Mouse (Mus musculus) CH12.LX (cell line): Measurements from ENCODE around the gene Hoxc8. TPM values are rescaled to one million over a fixed set of nuclear protein-coding genes. Genes with fewer than 3 reads are reported as not detected.

Experiments
- DNase-seq: peaks from one replicate; pipeline ENCODE4 v3.0.0-alpha.2; 2013; ENCODE audit errors: extremely low read depth
- H3K27ac ChIP-seq: 2 replicates; pipeline ENCODE4 v1.5.1; 2012; ENCODE audit warnings: low read depth, mild to moderate bottlenecking, control low read depth, moderate library complexity; ENCODE audit not compliant: insufficient read depth
- H3K27me3 ChIP-seq: replicated peaks from 2 replicates; pipeline ENCODE3; 2012; ENCODE audit warnings: inconsistent platforms
- H3K36me3 ChIP-seq, 2 experiments: replicated peaks in 1 of 2; 2 replicates each; pipeline versions ENCODE3 to v1.6.1; 2012; ENCODE audit warnings: inconsistent platforms in 1 of 2, low read length in 1 of 2, mild to moderate bottlenecking in 1 of 2, mixed read lengths in 1 of 2, moderate library complexity in 1 of 2; ENCODE audit not compliant: control insufficient read depth in 1 of 2, insufficient read depth in 1 of 2
- H3K4me1 ChIP-seq, 2 experiments: 2 replicates each; pipeline ENCODE4 v1.6.1; 2012; ENCODE audit warnings: inconsistent platforms in 1 of 2, moderate library complexity in 1 of 2; ENCODE audit not compliant: insufficient read depth in 2 of 2, control insufficient read depth in 1 of 2
- H3K4me2 ChIP-seq: 2 replicates; pipeline ENCODE4 v1.6.1; 2012; ENCODE audit warnings: low read depth, mild to moderate bottlenecking, control low read depth; ENCODE audit not compliant: poor library complexity, insufficient read depth, severe bottlenecking
- H3K4me3 ChIP-seq, 3 experiments: fragments of 150-350 bp in 1 of 3; sonication (generic) in 1 of 3; replicated peaks in 1 of 3; 2 replicates each; pipeline versions ENCODE3 to v1.5.1; 2011 to 2012; ENCODE audit warnings: low read depth in 2 of 3, low read length in 2 of 3, mild to moderate bottlenecking in 2 of 3, moderate library complexity in 2 of 3, control low read depth in 1 of 3, improper control_type of control experiment in 1 of 3, inconsistent platforms in 1 of 3, mixed read lengths in 1 of 3; ENCODE audit not compliant: poor library complexity in 1 of 3
- H3K79me2 ChIP-seq: replicated peaks from 2 replicates; pipeline ENCODE4 v1.6.1; 2012; ENCODE audit warnings: mild to moderate bottlenecking, moderate library complexity; ENCODE audit not compliant: control insufficient read depth, poor library complexity, insufficient read depth, severe bottlenecking; ENCODE audit errors: extremely low read depth
- H3K9ac ChIP-seq: 2 replicates; pipeline ENCODE4 v1.6.1; 2012; ENCODE audit warnings: low read depth, mild to moderate bottlenecking, control low read depth, moderate library complexity; ENCODE audit not compliant: insufficient read depth
- H3K9me3 ChIP-seq: replicated peaks from 2 replicates; pipeline ENCODE3; 2012; ENCODE audit warnings: low read length, inconsistent platforms, mixed read lengths
- BHLHE40 ChIP-seq: IDR thresholded peaks from 2 replicates; pipeline ENCODE4 v1.6.1; 2011; ENCODE audit warnings: mild to moderate bottlenecking, low read depth, low read length, improper control_type of control experiment
- CHD1 ChIP-seq: IDR thresholded peaks from 2 replicates; pipeline ENCODE4 v1.6.1; 2012; ENCODE audit warnings: low read depth, low read length, improper control_type of control experiment, inconsistent platforms
- EP300 ChIP-seq: IDR thresholded peaks from 2 replicates; pipeline ENCODE4 v1.6.1; 2011; ENCODE audit warnings: low read length, improper control_type of control experiment
- GABPA ChIP-seq: IDR thresholded peaks from 2 replicates; pipeline ENCODE4 v1.6.1; 2012; ENCODE audit warnings: low read depth, low read length, improper control_type of control experiment, inconsistent platforms; ENCODE audit not compliant: insufficient replicate concordance
- HCFC1 ChIP-seq: IDR thresholded peaks from 2 replicates; pipeline ENCODE4 v1.6.1; 2012; ENCODE audit warnings: low read depth, mild to moderate bottlenecking, inconsistent platforms, low read length, improper control_type of control experiment
- JUN ChIP-seq: IDR thresholded peaks from 2 replicates; pipeline ENCODE4 v1.6.1; 2011; ENCODE audit warnings: low read depth, mild to moderate bottlenecking, low read length, improper control_type of control experiment, moderate library complexity; ENCODE audit not compliant: insufficient read depth
- KAT2A ChIP-seq: IDR thresholded peaks from 2 replicates; pipeline ENCODE4 v1.6.1; 2012; ENCODE audit warnings: low read length, improper control_type of control experiment, inconsistent platforms; ENCODE audit not compliant: insufficient replicate concordance
- MAX ChIP-seq: IDR thresholded peaks from 2 replicates; pipeline ENCODE4 v1.6.1; 2011; ENCODE audit warnings: low read length, improper control_type of control experiment
- MEF2A ChIP-seq: IDR thresholded peaks from 2 replicates; pipeline ENCODE4 v1.6.1; 2014; ENCODE audit warnings: low read depth, mild to moderate bottlenecking, inconsistent platforms, low read length, improper control_type of control experiment, borderline replicate concordance
- POLR2A ChIP-seq: IDR thresholded peaks from 2 replicates; pipeline ENCODE4 v1.6.1; 2011; ENCODE audit warnings: low read depth, mild to moderate bottlenecking, improper control_type of control experiment, low read length
- RCOR1 ChIP-seq: conservative IDR thresholded peaks from 2 replicates; pipeline ENCODE4 v1.6.1; 2012; ENCODE audit warnings: low read depth, mild to moderate bottlenecking, inconsistent platforms, low read length, improper control_type of control experiment
- TBP ChIP-seq: conservative IDR thresholded peaks from 2 replicates; pipeline ENCODE4 v1.6.1; 2011; ENCODE audit warnings: low read depth, low read length, improper control_type of control experiment
- ZMIZ1 ChIP-seq: IDR thresholded peaks from 2 replicates; pipeline ENCODE4 v1.6.1; 2012; ENCODE audit warnings: low read depth, mild to moderate bottlenecking, inconsistent platforms, low read length, improper control_type of control experiment
- ZNF384 ChIP-seq: IDR thresholded peaks from 2 replicates; pipeline ENCODE4 v1.6.1; 2012; ENCODE audit warnings: low read depth, low read length, improper control_type of control experiment, inconsistent platforms
- dilution Hi-C: fragments of 300-500 bp; cut with MboI; formaldehyde crosslinking; loops from 2 replicates; pipeline ENCODE4 v1.14.3; 2020; ENCODE audit warnings: low sequenced_read_pairs; ENCODE audit not compliant: extremely low pct_unique_long_range_greater_than_20kb, extremely low pct_ligation_motif_present
- in situ Hi-C: fragments of 300-500 bp; cut with MboI; formaldehyde crosslinking; loops from 3 replicates; pipeline ENCODE4 v1.14.3; 2019; ENCODE audit warnings: low sequenced_read_pairs, low pct_ligation_motif_present, low pct_unique_long_range_greater_than_20kb, mixed read lengths
- polyA plus RNA-seq: library from polyadenylated mRNA; unstranded; fragments of >175 nt; gene quantifications from 2 replicates; pipeline ENCODE4 v1.2.1, GENCODE M21; 2012; ENCODE audit warnings: low read depth; ENCODE audit not compliant: insufficient read length
- total RNA-seq, 2 experiments: library from RNA; depleted of rRNA; stranded (reverse); fragments of 300-350 nt in 1 of 2; fragments of >200 nt in 1 of 2; gene quantifications; 2 replicates each; pipeline ENCODE4 v1.2.3; 2012 to 2014

Gene Hoxc8
- total and polyA plus RNA-seq, 3 experiments, result not detected

GRCm38 (mm10) chr15:102950877-102951276 is 39.5 kb upstream of the Hoxc8 start:
- Histone ChIP-seq H3K9me3 (peaks cover 2% of the 10 kb centered on the region), H3K4me3 (no peak overlapping the region), H3K79me2 (no peaks in the 10 kb centered on the region), H3K27me3 (peaks cover 96% of the 10 kb centered on the region), H3K27ac (no peak overlapping the region), H3K4me2 (no peak overlapping the region), H3K9ac (no peak overlapping the region)
- DNase-seq, result no peak
- dilution Hi-C loops, result no loop called here
- in situ Hi-C loops, result no loop called here
- TF ChIP-seq ZMIZ1 (no peak), ZNF384 (no peak), BHLHE40 (no peak), KAT2A (no peak), POLR2A (no peak), CHD1 (no peak), HCFC1 (no peak), MAX (no peak), MEF2A (no peak), JUN (no peak)
- TF ChIP-seq, all 38 proteins: peak for 0
- H3K4me1 ChIP-seq, result no peaks in the 10 kb centered on the region
- no peaks in the 10 kb centered on the region for H3K36me3 ChIP-seq

- DNase-seq, result no peak
- Histone ChIP-seq H3K36me3 (no peaks in the 10 kb centered on the region), H3K79me2 (no peaks in the 10 kb centered on the region), H3K27ac (no peak overlapping the region), H3K4me3 (no peak overlapping the region), H3K4me1 (no peaks in the 10 kb centered on the region; a peak in 1 of 4 replicates), H3K9ac (no peak overlapping the region), H3K9me3 (peaks cover 6% of the 10 kb centered on the region), H3K4me2 (no peak overlapping the region), H3K27me3 (peaks cover 95% of the 10 kb centered on the region)
- TF ChIP-seq EP300 (no peak), RCOR1 (no peak), ZMIZ1 (no peak), GABPA (no peak), TBP (no peak)
- in situ Hi-C loops, result no loop called here
- dilution Hi-C loops, result no loop called here
Observed at GRCm38 (mm10) chr15:102953561-102953960, 36.8 kb upstream of the Hoxc8 start.
